Mouse (Mus musculus): ENCODE results near the gene Dpm2. TPM values are rescaled to one million over a fixed set of nuclear protein-coding genes. Genes with fewer than 3 reads are reported as not detected.

The Dpm2 gene
- polyA plus RNA-seq, 1 experiment from 2014 or later: 136 TPM

Other genes with a start within 250 kb of the Dpm2 start
- gene Ciz1, start 218.5 kb upstream of the Dpm2 start, polyA plus RNA-seq (2015; fragmentation: Nextera tagmentation; extraction: Ambion mirVana): 54.0 and 55.3 TPM in 2 replicates
- 23.7 and 29.1 TPM in 2 replicates for gene Dnm1, start 217.5 kb upstream of the Dpm2 start, polyA plus RNA-seq (2015; fragmentation: Nextera tagmentation; extraction: Ambion mirVana)
- gene 1110008P14Rik, start 188.9 kb upstream of the Dpm2 start, polyA plus RNA-seq (2015; fragmentation: Nextera tagmentation; extraction: Ambion mirVana): 79.5 and 80.9 TPM in 2 replicates
- 0.51 and 0.63 TPM in 2 replicates for gene Lcn2, start 182.6 kb upstream of the Dpm2 start, polyA plus RNA-seq (2015; fragmentation: Nextera tagmentation; extraction: Ambion mirVana)
- gene Ptges2, start 175.0 kb upstream of the Dpm2 start, polyA plus RNA-seq (2015; fragmentation: Nextera tagmentation; extraction: Ambion mirVana): 39.9 and 40.3 TPM in 2 replicates
- 6.3 and 7.0 TPM in 2 replicates for gene Naif1, start 120.4 kb upstream of the Dpm2 start, polyA plus RNA-seq (2015; fragmentation: Nextera tagmentation; extraction: Ambion mirVana)
- gene Slc25a25, start 119.4 kb upstream of the Dpm2 start, polyA plus RNA-seq (2015; fragmentation: Nextera tagmentation; extraction: Ambion mirVana): 46.4 and 48.2 TPM in 2 replicates
- gene Fam102a, start 35.5 kb upstream of the Dpm2 start, polyA plus RNA-seq (2015; fragmentation: Nextera tagmentation; extraction: Ambion mirVana): 5.7 and 6.1 TPM in 2 replicates
- gene Pip5kl1, start 3.9 kb downstream of the Dpm2 start, polyA plus RNA-seq (2015; fragmentation: Nextera tagmentation; extraction: Ambion mirVana): 3.5 and 4.2 TPM in 2 replicates
- 0.23 and 0.24 TPM in 2 replicates for gene 9430097D07Rik, start 4.8 kb downstream of the Dpm2 start, polyA plus RNA-seq (2015; fragmentation: Nextera tagmentation; extraction: Ambion mirVana)
- gene St6galnac4, start 16.2 kb downstream of the Dpm2 start, polyA plus RNA-seq (2015; fragmentation: Nextera tagmentation; extraction: Ambion mirVana): 25.9 and 26.4 TPM in 2 replicates
- gene St6galnac6, start 28.9 kb downstream of the Dpm2 start, polyA plus RNA-seq (2015; fragmentation: Nextera tagmentation; extraction: Ambion mirVana): 16.6 and 19.3 TPM in 2 replicates
- gene Ak1, start 50.9 kb downstream of the Dpm2 start, polyA plus RNA-seq (2015; fragmentation: Nextera tagmentation; extraction: Ambion mirVana): 74.1 and 79.6 TPM in 2 replicates
- gene Eng, start 75.7 kb downstream of the Dpm2 start, polyA plus RNA-seq (2015; fragmentation: Nextera tagmentation; extraction: Ambion mirVana): 23.4 and 25.1 TPM in 2 replicates
- 19.9 and 21.2 TPM in 2 replicates for gene Fpgs, start 133.3 kb downstream of the Dpm2 start, polyA plus RNA-seq (2015; fragmentation: Nextera tagmentation; extraction: Ambion mirVana)
- 88.0 and 98.2 TPM in 2 replicates for gene Cdk9, start 142.2 kb downstream of the Dpm2 start, polyA plus RNA-seq (2015; fragmentation: Nextera tagmentation; extraction: Ambion mirVana)
- 39.5 and 39.7 TPM in 2 replicates for gene Sh2d3c, start 150.2 kb downstream of the Dpm2 start, polyA plus RNA-seq (2015; fragmentation: Nextera tagmentation; extraction: Ambion mirVana)
- 2.4 and 2.7 TPM in 2 replicates for gene 6330409D20Rik, start 170.2 kb downstream of the Dpm2 start, polyA plus RNA-seq (2015; fragmentation: Nextera tagmentation; extraction: Ambion mirVana)
- gene Tor2a, start 186.4 kb downstream of the Dpm2 start, polyA plus RNA-seq (2015; fragmentation: Nextera tagmentation; extraction: Ambion mirVana): 63.2 and 66.3 TPM in 2 replicates
- 0.61 and 0.66 TPM in 2 replicates for gene Ttc16, start 204.8 kb downstream of the Dpm2 start, polyA plus RNA-seq (2015; fragmentation: Nextera tagmentation; extraction: Ambion mirVana)
- gene Ptrh1, start 204.9 kb downstream of the Dpm2 start, polyA plus RNA-seq (2015; fragmentation: Nextera tagmentation; extraction: Ambion mirVana): 4.8 and 6.6 TPM in 2 replicates
- 0.61 and 1.0 TPM in 2 replicates for gene Cfap157, start 213.6 kb downstream of the Dpm2 start, polyA plus RNA-seq (2015; fragmentation: Nextera tagmentation; extraction: Ambion mirVana)

Data from forebrain, embryonic 15.5 days (tissue).